In genomic region chr9:44287003-44287400, GRCm38 (mm10) we compare ENCODE assay signal across 9 mouse cellular contexts. TPM values are rescaled to one million over a fixed set of nuclear protein-coding genes. Genes with fewer than 3 reads are reported as not detected.
DNase-seq lines count a peak whose midpoint lies in the region; ATAC-seq and TF ChIP-seq lines count a peak whose summit lies in the region.
"Had no signal": no experiment of that assay in that cellular context is flagged by ENCODE, and none has a peak within 500 bp of the region (broad histone marks: within the 10 kb centered on the region; RNA-seq: fewer than 3 reads in every experiment).

No protein-coding gene starts in this region.

- no peak overlapping the region for H3K9ac ChIP-seq in heart, postnatal 0 days (replicated peaks; ENCODE audit: low read depth, low read length)
- peak overlapping the region; percentile 93 for H3K9ac ChIP-seq in hindbrain, postnatal 0 days (replicated peaks; ENCODE audit: low read length)
- H3K9ac ChIP-seq in midbrain, postnatal 0 days (replicated peaks; ENCODE audit: low read length, poor library complexity, severe bottlenecking): peak overlapping the region; percentile 87

- no peak for TF ChIP-seq EP300 in heart, postnatal 0 days (IDR thresholded peaks at IDR 0.05; ENCODE audit: low read depth)

- H3K27ac ChIP-seq in heart, postnatal 0 days (ENCODE audit: low read depth): no peak overlapping the region
- H3K27ac ChIP-seq in hindbrain, postnatal 0 days: peak overlapping the region; percentile 85
- H3K27ac ChIP-seq in midbrain, postnatal 0 days (ENCODE audit: low read depth, low read length): peak overlapping the region; percentile 82

- TF ChIP-seq CTCF in heart, postnatal 0 days (IDR thresholded peaks at IDR 0.05; ENCODE audit: low read depth): no peak
- no peak for TF ChIP-seq CTCF in hindbrain, postnatal 0 days (IDR thresholded peaks at IDR 0.05; ENCODE audit: low read depth)
- TF ChIP-seq CTCF in midbrain, postnatal 0 days (IDR thresholded peaks at IDR 0.05): no peak

- H3K4me2 ChIP-seq in heart, postnatal 0 days (ENCODE audit: low read depth, low read length): peak overlapping the region; percentile 80
- peak overlapping the region; percentile 91 for H3K4me2 ChIP-seq in hindbrain, postnatal 0 days (ENCODE audit: low read depth, low read length)
- peak overlapping the region; percentile 94 for H3K4me2 ChIP-seq in midbrain, postnatal 0 days (ENCODE audit: low read depth, low read length, poor library complexity, severe bottlenecking)

- H3K36me3 ChIP-seq in heart, postnatal 0 days (replicated peaks; ENCODE audit: control insufficient read depth, insufficient read depth, low read length): peaks cover 13% of the 10 kb centered on the region; the same call in 1 of the 2 replicates
- H3K36me3 ChIP-seq in hindbrain, postnatal 0 days (ENCODE audit: insufficient read depth, low read length): no peaks in the 10 kb centered on the region; the same call in 1 of the 2 replicates
- H3K36me3 ChIP-seq in midbrain, postnatal 0 days (ENCODE audit: insufficient read depth, low read length): 0 out of 2 replicates have a peak, but pooled peaks cover 3% of the 10 kb centered on the region

- ATAC-seq in heart, postnatal 0 days (ENCODE audit: insufficient read depth, low read depth): 0 out of 2 replicates have a peak, but pooled peaks have one; percentile 2
- ATAC-seq in common myeloid progenitor, adult 5-6 weeks (replicated peaks; ENCODE audit: low read depth, poor library complexity, severe bottlenecking): 0 out of 2 replicates have a peak, but pooled peaks have one; percentile 1
- ATAC-seq in hindbrain, postnatal 0 days: peak; percentile 7; the same call in 1 of the 2 replicates
- 0 out of 2 replicates have a peak, but pooled peaks have one; percentile 6 for ATAC-seq in midbrain, postnatal 0 days (ENCODE audit: low FRiP score)

- H3K27me3 ChIP-seq in heart, postnatal 0 days (ENCODE audit: control insufficient read depth, insufficient read depth, low read length): peaks cover 25% of the 10 kb centered on the region; the same call in 1 of the 2 replicates
- no peaks in the 10 kb centered on the region for H3K27me3 ChIP-seq in hindbrain, postnatal 0 days (ENCODE audit: insufficient read depth, low read length)
- H3K27me3 ChIP-seq in midbrain, postnatal 0 days (ENCODE audit: insufficient read depth, low read length): no peaks in the 10 kb centered on the region

- no peaks in the 10 kb centered on the region for H3K9me3 ChIP-seq in heart, postnatal 0 days (replicated peaks; ENCODE audit: control insufficient read depth, low read length)
- H3K9me3 ChIP-seq in hindbrain, postnatal 0 days (ENCODE audit: low read length): no peaks in the 10 kb centered on the region
- no peaks in the 10 kb centered on the region for H3K9me3 ChIP-seq in midbrain, postnatal 0 days (ENCODE audit: low read length)

- DNase-seq in heart, postnatal 0 days (ENCODE audit: low spot score): no peak
- DNase-seq in heart, adult 8-10 months (ENCODE audit: low spot score): no peak
- peak; percentile 12 for DNase-seq in hindbrain, postnatal 0 days (ENCODE audit: low spot score)
- DNase-seq in midbrain, postnatal 0 days (ENCODE audit: low spot score): no peak
- DNase-seq in adipocyte (ENCODE audit: low spot score): no peak
- no peak for DNase-seq in layer of hippocampus, postnatal 14 days (ENCODE audit: low spot score in 2 of 2)
- DNase-seq in urinary bladder, postnatal 10 days (ENCODE audit: low spot score): no peak

- 25% methylated on average over 11 of the region's 11 CpGs for WGBS in heart, postnatal 0 days
- 8% methylated on average over 11 of the region's 11 CpGs for WGBS in hindbrain, postnatal 0 days
- 5% methylated on average over 11 of the region's 11 CpGs for WGBS in midbrain, postnatal 0 days

- peak overlapping the region; percentile 52 for H3K4me3 ChIP-seq in heart, postnatal 0 days (ENCODE audit: low read depth, low read length)
- peak overlapping the region; percentile 89 for H3K4me3 ChIP-seq in hindbrain, postnatal 0 days (ENCODE audit: low read length)
- H3K4me3 ChIP-seq in midbrain, postnatal 0 days (ENCODE audit: low read depth, low read length): peak overlapping the region; percentile 90

- peaks cover 19% of the 10 kb centered on the region for H3K4me1 ChIP-seq in heart, postnatal 0 days (ENCODE audit: control insufficient read depth, insufficient read depth)
- H3K4me1 ChIP-seq in hindbrain, postnatal 0 days (ENCODE audit: insufficient read depth, low read length): peaks cover 18% of the 10 kb centered on the region; the same call in 1 of the 2 replicates
- peaks cover 8% of the 10 kb centered on the region; the same call in 1 of the 2 replicates for H3K4me1 ChIP-seq in midbrain, postnatal 0 days (ENCODE audit: insufficient read depth, low read length)

RNA-seq across cellular contexts. Expression of gene Abcg4, which starts 1.4 kb away (rescaled TPM):
- total RNA-seq in heart, postnatal 0 days (2014; rRNA removed; ENCODE audit: low replicate concordance): 1.7 and 2.1 TPM in 2 replicates
- polyA plus RNA-seq in heart, postnatal 0 days (2015; fragmentation: Nextera tagmentation; extraction: Ambion mirVana): 0.49 and 0.69 TPM in 2 replicates
- 1 to 10 TPM in 1 of 4 experiments, under 1 TPM in 3; 0.30 to 1.5 (median 0.52) TPM for total RNA-seq in heart, adult 8-10 months (2022)
- 4.2 and 4.8 TPM in 2 replicates for total RNA-seq in common myeloid progenitor, adult 5-6 weeks (2017)
- total RNA-seq in hindbrain, postnatal 0 days (2014; rRNA removed): 59.1 and 69.6 TPM in 2 replicates
- polyA plus RNA-seq in hindbrain, postnatal 0 days (2015; fragmentation: Nextera tagmentation; extraction: Ambion mirVana): 21.0 and 24.1 TPM in 2 replicates
- 60.0 and 65.8 TPM in 2 replicates for total RNA-seq in midbrain, postnatal 0 days (2014; rRNA removed)
- 27.9 and 28.2 TPM in 2 replicates for polyA plus RNA-seq in midbrain, postnatal 0 days (2015; fragmentation: Nextera tagmentation; extraction: Ambion mirVana)
- 10 to 100 TPM; 69.3 to 75.8 TPM for total RNA-seq in layer of hippocampus, postnatal 14 days (2021)
- total RNA-seq: liver, adult 2 months had no signal

RNA-seq across cellular contexts. Expression of gene Hinfp, which starts 18.5 kb away (rescaled TPM):
- 14.8 and 26.3 TPM in 2 replicates for total RNA-seq in heart, postnatal 0 days (2014; rRNA removed; ENCODE audit: low replicate concordance)
- 7.6 and 9.4 TPM in 2 replicates for polyA plus RNA-seq in heart, postnatal 0 days (2015; fragmentation: Nextera tagmentation; extraction: Ambion mirVana)
- 1 to 10 TPM; 4.5 to 7.2 (median 6.3) TPM for total RNA-seq in heart, adult 8-10 months (2022)
- total RNA-seq in common myeloid progenitor, adult 5-6 weeks (2017): 10.6 and 12.1 TPM in 2 replicates
- total RNA-seq in hindbrain, postnatal 0 days (2014; rRNA removed): 28.4 and 38.6 TPM in 2 replicates
- polyA plus RNA-seq in hindbrain, postnatal 0 days (2015; fragmentation: Nextera tagmentation; extraction: Ambion mirVana): 14.8 and 15.2 TPM in 2 replicates
- 21.8 and 25.3 TPM in 2 replicates for total RNA-seq in midbrain, postnatal 0 days (2014; rRNA removed)
- polyA plus RNA-seq in midbrain, postnatal 0 days (2015; fragmentation: Nextera tagmentation; extraction: Ambion mirVana): 15.2 and 15.4 TPM in 2 replicates
- 10 to 100 TPM; 26.0 to 28.5 TPM for total RNA-seq in layer of hippocampus, postnatal 14 days (2021)

RNA-seq across cellular contexts. Expression of gene Nlrx1, which starts 18.6 kb away (rescaled TPM):
- total RNA-seq in heart, postnatal 0 days (2014; rRNA removed; ENCODE audit: low replicate concordance): 10.4 and 15.4 TPM in 2 replicates
- polyA plus RNA-seq in heart, postnatal 0 days (2015; fragmentation: Nextera tagmentation; extraction: Ambion mirVana): 8.9 and 10.2 TPM in 2 replicates
- total RNA-seq in heart, adult 8-10 months (2022): 10 to 100 TPM; 20.3 to 25.8 (median 24.9) TPM
- 1.6 and 3.4 TPM in 2 replicates for total RNA-seq in common myeloid progenitor, adult 5-6 weeks (2017)
- 5.7 and 12.7 TPM in 2 replicates for total RNA-seq in hindbrain, postnatal 0 days (2014; rRNA removed)
- 5.1 and 6.9 TPM in 2 replicates for polyA plus RNA-seq in hindbrain, postnatal 0 days (2015; fragmentation: Nextera tagmentation; extraction: Ambion mirVana)
- total RNA-seq in midbrain, postnatal 0 days (2014; rRNA removed): 4.2 and 6.2 TPM in 2 replicates
- 6.0 and 6.9 TPM in 2 replicates for polyA plus RNA-seq in midbrain, postnatal 0 days (2015; fragmentation: Nextera tagmentation; extraction: Ambion mirVana)
- total RNA-seq in layer of hippocampus, postnatal 14 days (2021): 10 to 100 TPM in 1 of 2 experiments, 1 to 10 TPM in 1; 10.0 to 12.2 TPM

RNA-seq across cellular contexts. Expression of gene C2cd2l, which starts 33.1 kb away (rescaled TPM):
- total RNA-seq in heart, postnatal 0 days (2014; rRNA removed; ENCODE audit: low replicate concordance): 14.5 and 16.8 TPM in 2 replicates
- 4.7 and 5.0 TPM in 2 replicates for polyA plus RNA-seq in heart, postnatal 0 days (2015; fragmentation: Nextera tagmentation; extraction: Ambion mirVana)
- 10 to 100 TPM; 12.7 to 19.2 (median 14.1) TPM for total RNA-seq in heart, adult 8-10 months (2022)
- 2.1 and 4.4 TPM in 2 replicates for total RNA-seq in common myeloid progenitor, adult 5-6 weeks (2017)
- 50.5 and 55.6 TPM in 2 replicates for total RNA-seq in hindbrain, postnatal 0 days (2014; rRNA removed)
- polyA plus RNA-seq in hindbrain, postnatal 0 days (2015; fragmentation: Nextera tagmentation; extraction: Ambion mirVana): 19.6 and 22.8 TPM in 2 replicates
- total RNA-seq in midbrain, postnatal 0 days (2014; rRNA removed): 48.9 and 57.1 TPM in 2 replicates
- 22.6 and 23.6 TPM in 2 replicates for polyA plus RNA-seq in midbrain, postnatal 0 days (2015; fragmentation: Nextera tagmentation; extraction: Ambion mirVana)
- total RNA-seq in layer of hippocampus, postnatal 14 days (2021): 100 to 1,000 TPM; 128 to 144 TPM

RNA-seq across cellular contexts. Expression of gene Pdzd3, which starts 35.7 kb away (rescaled TPM):
- not detected in 2 replicates for total RNA-seq in heart, postnatal 0 days (2014; rRNA removed; ENCODE audit: low replicate concordance)
- 0.07 and 0.10 TPM in 2 replicates for polyA plus RNA-seq in heart, postnatal 0 days (2015; fragmentation: Nextera tagmentation; extraction: Ambion mirVana)
- 1 to 10 TPM; 3.6 to 7.1 (median 6.0) TPM for total RNA-seq in heart, adult 8-10 months (2022)
- 0.58 TPM in 1 of 2 replicates, not detected in the other for total RNA-seq in common myeloid progenitor, adult 5-6 weeks (2017)
- 0.31 TPM in 1 of 2 replicates, not detected in the other for total RNA-seq in hindbrain, postnatal 0 days (2014; rRNA removed)
- 0.13 and 0.34 TPM in 2 replicates for polyA plus RNA-seq in hindbrain, postnatal 0 days (2015; fragmentation: Nextera tagmentation; extraction: Ambion mirVana)
- 0.27 TPM in 1 of 2 replicates, not detected in the other for total RNA-seq in midbrain, postnatal 0 days (2014; rRNA removed)
- polyA plus RNA-seq in midbrain, postnatal 0 days (2015; fragmentation: Nextera tagmentation; extraction: Ambion mirVana): 0.58 and 0.63 TPM in 2 replicates
- 1 to 10 TPM in 1 of 2 experiments, under 1 TPM in 1; 0.88 to 1.0 TPM for total RNA-seq in layer of hippocampus, postnatal 14 days (2021)
- total RNA-seq: liver, adult 2 months had no signal
- polyA plus RNA-seq: liver, adult 2 months had no signal

Comparison
In these comparisons a context has a peak if more than half of its experiments do, and no peak if none do; other contexts are left out.
1. RNA of gene Abcg4, which starts 1.4 kb away (total RNA-seq): 69.3 to 75.8 TPM in layer of hippocampus, postnatal 14 days, 59.1 to 69.6 TPM in hindbrain, postnatal 0 days and 60.0 to 65.8 TPM in midbrain, postnatal 0 days; 4.2 to 4.8 TPM in common myeloid progenitor, adult 5-6 weeks, 1.7 to 2.1 TPM in heart, postnatal 0 days and 0.30 to 1.5 TPM in heart, adult 8-10 months; every median in the first group is over 10 times any median in the second.
2. Peak in every context shown above with its lines, with median percentiles within 50 percentile points of each other: ATAC-seq, H3K4me2 ChIP-seq and H3K4me3 ChIP-seq.